Mouse (Mus musculus) lung, postnatal 0 days (tissue): ENCODE measurements around the gene Trim46.
A peak's percentile ranks its signal among the peaks of the same experiment; 100 is the strongest.

Experiments used
- CTCF ChIP-seq: IDR thresholded peaks from 2 replicates; pipeline ENCODE4 v1.5.1; 2016; ENCODE audit warnings: antibody characterized with exemption, mild to moderate bottlenecking
- EP300 ChIP-seq: IDR thresholded peaks from 2 replicates; pipeline ENCODE4 v1.6.1; 2016; ENCODE audit warnings: antibody characterized with exemption, mild to moderate bottlenecking, control low read depth

DNA sequence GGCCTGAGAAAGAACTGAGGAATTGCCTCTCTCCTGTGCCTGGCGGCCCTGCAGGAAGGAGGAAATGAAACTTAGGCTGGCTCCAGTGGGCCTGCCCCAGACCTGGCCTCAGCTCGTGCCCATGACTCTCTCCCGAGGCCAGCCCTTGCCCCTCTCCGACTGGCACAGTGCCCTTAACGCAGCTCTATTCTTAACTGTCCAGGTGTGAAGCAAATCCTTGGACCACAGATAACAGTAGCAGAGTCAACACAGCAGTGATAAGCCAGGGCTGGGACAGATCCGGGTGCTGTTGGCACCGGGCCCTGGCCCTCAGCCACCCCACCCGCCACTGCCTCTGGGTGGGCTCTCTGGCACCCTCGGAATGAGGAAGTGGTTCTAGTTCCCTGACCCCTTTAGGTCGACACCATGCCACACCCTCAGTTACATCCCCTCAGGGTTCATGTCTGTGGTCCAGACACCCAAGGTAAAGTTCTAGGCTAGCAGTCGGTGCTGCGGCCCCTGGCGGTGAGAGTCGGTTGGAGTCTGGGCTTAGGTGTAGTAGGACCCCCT, 12.5 kb downstream of the Trim46 start:
- TF ChIP-seq CTCF, result peak; percentile 52
- no peak for TF ChIP-seq EP300
